Mouse (Mus musculus) heart, embryonic 12.5 days (tissue): ENCODE results near the gene Gga1. TPM values are rescaled to one million over a fixed set of nuclear protein-coding genes. Genes with fewer than 3 reads are reported as not detected.

Source experiments
- microRNA-seq: library from miRNA; unstranded; fragments of <30 nt; microRNA quantifications from one replicate; pipeline ENCODE4, GENCODE M21; 2017
- polyA plus RNA-seq: library from polyadenylated mRNA; unstranded; fragments of >200 nt; fragmentation: Nextera tagmentation; extraction: Ambion mirVana; gene quantifications from 2 replicates; pipeline ENCODE4 v1.2.1, GENCODE M21; 2016

The Gga1 gene
- polyA plus RNA-seq, 1 experiment from 2014 or later: 54.0 TPM

Small RNA genes within 50 kb of the gene (microRNA-seq; reads per million reads assigned to microRNA genes)
- gene Mir6955: not detected

Other genes with a start within 250 kb of the Gga1 start
- gene Elfn2, start 158.4 kb upstream of the Gga1 start, polyA plus RNA-seq: not detected in 2 replicates
- gene Mfng, start 103.7 kb upstream of the Gga1 start, polyA plus RNA-seq: 7.3 and 7.9 TPM in 2 replicates
- gene Card10, start 74.1 kb upstream of the Gga1 start, polyA plus RNA-seq: 6.1 and 7.5 TPM in 2 replicates
- gene Cdc42ep1, start 34.6 kb upstream of the Gga1 start, polyA plus RNA-seq: 40.5 and 40.8 TPM in 2 replicates
- 0.84 TPM in 1 of 2 replicates, not detected in the other for gene Lgals2, start 21.7 kb upstream of the Gga1 start, polyA plus RNA-seq
- gene Gm49510, start 22.5 kb downstream of the Gga1 start, polyA plus RNA-seq: 0.15 and 0.47 TPM in 2 replicates
- 26.2 and 26.8 TPM in 2 replicates for gene Sh3bp1, start 22.6 kb downstream of the Gga1 start, polyA plus RNA-seq
- gene Pdxp, start 36.7 kb downstream of the Gga1 start, polyA plus RNA-seq: 33.4 and 34.2 TPM in 2 replicates
- gene Lgals1, start 49.5 kb downstream of the Gga1 start, polyA plus RNA-seq: 667 and 690 TPM in 2 replicates
- gene Nol12, start 57.7 kb downstream of the Gga1 start, polyA plus RNA-seq: 37.9 and 39.9 TPM in 2 replicates
- gene Triobp, start 70.5 kb downstream of the Gga1 start, polyA plus RNA-seq: 59.4 and 64.1 TPM in 2 replicates
- 294 and 300 TPM in 2 replicates for gene H1f0, start 151.3 kb downstream of the Gga1 start, polyA plus RNA-seq
- not detected in 2 replicates for gene Galr3, start 164.7 kb downstream of the Gga1 start, polyA plus RNA-seq
- gene Ankrd54, start 185.7 kb downstream of the Gga1 start, polyA plus RNA-seq: 29.0 and 30.0 TPM in 2 replicates
- 165 TPM in 2 replicates for gene Eif3l, start 198.0 kb downstream of the Gga1 start, polyA plus RNA-seq
- gene Micall1, start 231.7 kb downstream of the Gga1 start, polyA plus RNA-seq: 24.2 and 24.3 TPM in 2 replicates